Mouse (Mus musculus) kidney, adult 2 months (tissue): ENCODE measurements around the gene Dusp3.

Experiments used
- CTCF ChIP-seq: fragments of 200-500 bp; conservative IDR thresholded peaks from 2 replicates; pipeline ENCODE4 v1.5.1; 2011; ENCODE audit warnings: low read depth, mild to moderate bottlenecking, control low read depth, low read length, moderate library complexity, mixed read lengths; ENCODE audit not compliant: insufficient read depth, insufficient read length
- POLR2A ChIP-seq: fragments of 200-500 bp; IDR thresholded peaks from one replicate; pipeline ENCODE4 v1.6.1; 2011; ENCODE audit warnings: low read depth, low read length, control low read depth

DNA sequence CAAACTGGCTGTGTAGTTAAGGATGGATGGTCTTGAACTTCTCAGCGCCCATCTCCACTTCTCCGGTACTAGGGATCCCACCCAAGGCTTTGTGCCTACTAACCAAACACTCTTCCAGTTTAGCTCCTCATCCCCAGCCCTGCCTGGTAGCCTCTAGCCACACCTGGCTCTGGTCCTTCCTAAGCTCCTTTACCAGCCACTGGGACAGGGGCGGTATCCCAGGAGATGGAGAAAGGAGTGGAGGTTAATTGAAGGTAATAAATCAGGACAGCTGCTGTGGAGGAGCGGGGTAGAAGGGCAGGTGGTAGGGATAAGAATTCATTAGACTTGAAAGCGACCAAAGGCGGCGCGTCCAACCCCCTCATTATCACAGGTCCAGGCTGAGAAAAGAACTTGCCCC lies 22.2 kb downstream of the Dusp3 start:
- TF ChIP-seq CTCF, result no peak
- TF ChIP-seq POLR2A, result no peak
